Mouse (Mus musculus): ENCODE measurements around the gene Setd1a. TPM values are rescaled to one million over a fixed set of nuclear protein-coding genes. Genes with fewer than 3 reads are reported as not detected.

Setd1a gene
- 6.8 and 8.0 TPM in 2 replicates for polyA plus RNA-seq (2012; rRNA removed; ENCODE audit: low replicate concordance)

GRCm38 (mm10) chr7:127776426-127776825, at the start of gene Setd1a:
TSS of gene Setd1a (plus strand) at chr7:127776670.

GRCm38 (mm10) chr7:127732066-127732465, 44.4 kb upstream of the Setd1a start, which contains the start of gene Ctf2:
TSS of gene Ctf2 (minus strand) at chr7:127732166.

GRCm38 (mm10) chr7:127744366-127745045, 32.0 kb upstream of the Setd1a start, which contains the start of gene Fbxl19:
TSS of gene Fbxl19 (plus strand) at chr7:127744543.

GRCm38 (mm10) chr7:127769651-127770038, 6.8 kb upstream of the Setd1a start, which contains the start of gene Orai3:
TSS of gene Orai3 (plus strand) at chr7:127769815.

GRCm38 (mm10) chr7:127785308-127785707, 8.8 kb downstream of the Setd1a start, which contains the start of gene Gm49388:
TSS of gene Gm49388 (plus strand) at chr7:127785608.

GRCm38 (mm10) chr7:127800435-127801009, 24.1 kb downstream of the Setd1a start, which contains the start of gene Hsd3b7:
TSS of gene Hsd3b7 (plus strand) at chr7:127800604.

GRCm38 (mm10) chr7:127824176-127824871, 47.9 kb downstream of the Setd1a start, which contains the start of the genes Stx4a and Stx1b:
TSS of gene Stx4a (plus strand) at chr7:127824294.
TSS of gene Stx1b (minus strand) at chr7:127824549.

Other genes with a start within 250 kb of the Setd1a start
- gene Tmem265, start 215.3 kb upstream of the Setd1a start, polyA plus RNA-seq (2012; rRNA removed; ENCODE audit: low replicate concordance) = 1.2 and 3.0 TPM in 2 replicates
- 28.3 and 32.0 TPM in 2 replicates for gene Phkg2, start 203.3 kb upstream of the Setd1a start, polyA plus RNA-seq (2012; rRNA removed; ENCODE audit: low replicate concordance)
- 0.97 and 1.6 TPM in 2 replicates for gene Ccdc189, start 188.1 kb upstream of the Setd1a start, polyA plus RNA-seq (2012; rRNA removed; ENCODE audit: low replicate concordance)
- gene Rnf40, start 187.9 kb upstream of the Setd1a start, polyA plus RNA-seq (2012; rRNA removed; ENCODE audit: low replicate concordance) = 15.9 and 16.2 TPM in 2 replicates
- 3.0 and 7.2 TPM in 2 replicates for gene Zfp629, start 160.9 kb upstream of the Setd1a start, polyA plus RNA-seq (2012; rRNA removed; ENCODE audit: low replicate concordance)
- 30.7 and 46.2 TPM in 2 replicates for gene Bcl7c, start 67.7 kb upstream of the Setd1a start, polyA plus RNA-seq (2012; rRNA removed; ENCODE audit: low replicate concordance)
- gene Ctf1, start 63.9 kb upstream of the Setd1a start, polyA plus RNA-seq (2012; rRNA removed; ENCODE audit: low replicate concordance) = 18.0 and 22.0 TPM in 2 replicates
- not detected in 2 replicates for gene Ctf2, start 44.5 kb upstream of the Setd1a start, polyA plus RNA-seq (2012; rRNA removed; ENCODE audit: low replicate concordance)
- 51.0 and 74.6 TPM in 2 replicates for gene Fbxl19, start 32.1 kb upstream of the Setd1a start, polyA plus RNA-seq (2012; rRNA removed; ENCODE audit: low replicate concordance)
- gene Orai3, start 6.9 kb upstream of the Setd1a start, polyA plus RNA-seq (2012; rRNA removed; ENCODE audit: low replicate concordance) = 23.5 and 26.0 TPM in 2 replicates
- gene Gm49388, start 8.9 kb downstream of the Setd1a start, polyA plus RNA-seq (2012; rRNA removed; ENCODE audit: low replicate concordance) = not detected in 2 replicates
- 39.8 and 42.6 TPM in 2 replicates for gene Hsd3b7, start 23.9 kb downstream of the Setd1a start, polyA plus RNA-seq (2012; rRNA removed; ENCODE audit: low replicate concordance)
- gene Stx4a, start 47.6 kb downstream of the Setd1a start, polyA plus RNA-seq (2012; rRNA removed; ENCODE audit: low replicate concordance) = 40.2 and 59.7 TPM in 2 replicates
- gene Stx1b, start 47.9 kb downstream of the Setd1a start, polyA plus RNA-seq (2012; rRNA removed; ENCODE audit: low replicate concordance) = 2.0 and 3.3 TPM in 2 replicates
- 9.2 and 11.9 TPM in 2 replicates for gene Zfp646, start 99.6 kb downstream of the Setd1a start, polyA plus RNA-seq (2012; rRNA removed; ENCODE audit: low replicate concordance)
- gene Zfp668, start 100.2 kb downstream of the Setd1a start, polyA plus RNA-seq (2012; rRNA removed; ENCODE audit: low replicate concordance) = 5.1 and 6.8 TPM in 2 replicates
- gene Prss53, start 114.3 kb downstream of the Setd1a start, polyA plus RNA-seq (2012; rRNA removed; ENCODE audit: low replicate concordance) = 1.5 and 1.8 TPM in 2 replicates
- 0.49 TPM in 1 of 2 replicates, not detected in the other for gene Gm21974, start 118.8 kb downstream of the Setd1a start, polyA plus RNA-seq (2012; rRNA removed; ENCODE audit: low replicate concordance)
- gene Vkorc1, start 118.9 kb downstream of the Setd1a start, polyA plus RNA-seq (2012; rRNA removed; ENCODE audit: low replicate concordance) = 81.2 and 108 TPM in 2 replicates
- gene Bckdk, start 127.4 kb downstream of the Setd1a start, polyA plus RNA-seq (2012; rRNA removed; ENCODE audit: low replicate concordance) = 81.7 and 85.2 TPM in 2 replicates
- gene Kat8, start 135.8 kb downstream of the Setd1a start, polyA plus RNA-seq (2012; rRNA removed; ENCODE audit: low replicate concordance) = 6.3 and 8.2 TPM in 2 replicates
- 33.6 and 89.6 TPM in 2 replicates for gene Prss8, start 153.4 kb downstream of the Setd1a start, polyA plus RNA-seq (2012; rRNA removed; ENCODE audit: low replicate concordance)
- gene Prss36, start 170.1 kb downstream of the Setd1a start, polyA plus RNA-seq (2012; rRNA removed; ENCODE audit: low replicate concordance) = 4.5 and 5.9 TPM in 2 replicates
- gene Fus, start 190.8 kb downstream of the Setd1a start, polyA plus RNA-seq (2012; rRNA removed; ENCODE audit: low replicate concordance) = 92.7 and 112 TPM in 2 replicates
- gene Pycard, start 217.2 kb downstream of the Setd1a start, polyA plus RNA-seq (2012; rRNA removed; ENCODE audit: low replicate concordance) = 473 and 516 TPM in 2 replicates
- 7.3 and 7.8 TPM in 2 replicates for gene Trim72, start 227.3 kb downstream of the Setd1a start, polyA plus RNA-seq (2012; rRNA removed; ENCODE audit: low replicate concordance)